Mouse (Mus musculus) erythroid progenitor cell, adult 5-6 weeks (primary cell): ENCODE measurements around the gene Cmss1. TPM values are rescaled to one million over a fixed set of nuclear protein-coding genes. Genes with fewer than 3 reads are reported as not detected.
A peak's percentile ranks its signal among the peaks of the same experiment; 100 is the strongest.

ENCODE experiments used
- ATAC-seq: replicated peaks from 2 replicates; pipeline ENCODE4 v1.8.0; 2016; ENCODE audit warnings: moderate number of reproducible peaks, mild to moderate bottlenecking, moderate TSS enrichment, inconsistent platforms; ENCODE audit not compliant: poor library complexity, low FRiP score, severe bottlenecking
- total RNA-seq, 2 experiments: library from RNA; stranded (forward) in 1 of 2; stranded (reverse) in 1 of 2; fragments of 150-400 nt in 1 of 2; fragments of 186-747, 209-891 nt in 1 of 2; gene quantifications; 2 replicates each; pipeline versions ENCODE4 v1.2.3 to v1.2.4; 2015 to 2017; ENCODE audit warnings: low replicate concordance in 2 of 2

Cmss1 gene
- total RNA-seq (2015; ENCODE audit: low replicate concordance), result 2.2 and 8.4 TPM in 2 replicates
- 9.1 TPM in 1 of 2 replicates, not detected in the other for total RNA-seq (2017; ENCODE audit: low replicate concordance)

GRCm38 (mm10) chr16:57606444-57607227 is at the start of gene Cmss1:
Cmss1 (minus strand) TSS chr16:57606864.
- ATAC-seq, result peak; percentile 95

GRCm38 (mm10) chr16:57649888-57650287 is 43.2 kb upstream of the Cmss1 start:
- no peak for ATAC-seq

GRCm38 (mm10) chr16:57641346-57641885 is 34.8 kb upstream of the Cmss1 start:
- no peak for ATAC-seq

- no peak for ATAC-seq
Measured at GRCm38 (mm10) chr16:57634766-57635165, 28.1 kb upstream of the Cmss1 start.

- ATAC-seq, result no peak
Measured at GRCm38 (mm10) chr16:57634191-57634590, 27.5 kb upstream of the Cmss1 start.

- no peak for ATAC-seq
Measured at GRCm38 (mm10) chr16:57611768-57612167, 5.1 kb upstream of the Cmss1 start.

GRCm38 (mm10) chr16:57601031-57601430 is 5.6 kb downstream of the Cmss1 start:
- ATAC-seq, result no peak

GRCm38 (mm10) chr16:57597295-57597957 is 9.2 kb downstream of the Cmss1 start:
- no peak for ATAC-seq

- no peak for ATAC-seq
Measured at GRCm38 (mm10) chr16:57593422-57594157, 13.1 kb downstream of the Cmss1 start.

GRCm38 (mm10) chr16:57585201-57585600 is 21.5 kb downstream of the Cmss1 start:
- no peak for ATAC-seq

- ATAC-seq, result no peak
Measured at GRCm38 (mm10) chr16:57582008-57582407, 24.7 kb downstream of the Cmss1 start.

GRCm38 (mm10) chr16:57580041-57580440 is 26.6 kb downstream of the Cmss1 start:
- no peak for ATAC-seq

GRCm38 (mm10) chr16:57577519-57577918 is 29.1 kb downstream of the Cmss1 start:
- no peak for ATAC-seq

GRCm38 (mm10) chr16:57575764-57576388 is 30.8 kb downstream of the Cmss1 start:
- no peak for ATAC-seq

- no peak for ATAC-seq
Measured at GRCm38 (mm10) chr16:57573831-57574230, 32.8 kb downstream of the Cmss1 start.

GRCm38 (mm10) chr16:57570789-57571311 is 35.8 kb downstream of the Cmss1 start:
- ATAC-seq, result no peak

GRCm38 (mm10) chr16:57568648-57569404 is 37.8 kb downstream of the Cmss1 start:
- ATAC-seq, result no peak

- no peak for ATAC-seq
Measured at GRCm38 (mm10) chr16:57566215-57566614, 40.4 kb downstream of the Cmss1 start.

GRCm38 (mm10) chr16:57564807-57565206 is 41.9 kb downstream of the Cmss1 start:
- ATAC-seq, result no peak
